In genomic region chr9:18076942-18077341, GRCm38 (mm10) we compare ENCODE assay signal across 35 mouse cellular contexts.
"Had no signal": no experiment of that assay in that cellular context is flagged by ENCODE, and none has a peak within 500 bp of the region (broad histone marks: within the 10 kb centered on the region; RNA-seq: fewer than 3 reads in every experiment).

No protein-coding gene starts in this region.

- H3K4me2 ChIP-seq: heart, embryonic 11.5 days; heart, embryonic 12.5 days; heart, embryonic 13.5 days; heart, embryonic 15.5 days; hindbrain, embryonic 12.5 days; hindbrain, embryonic 13.5 days; hindbrain, embryonic 14.5 days; hindbrain, embryonic 15.5 days; intestine, embryonic 15.5 days; kidney, embryonic 15.5 days had no signal

- H3K36me3 ChIP-seq: heart, embryonic 12.5 days; heart, embryonic 13.5 days; heart, embryonic 15.5 days; hindbrain, embryonic 10.5 days; hindbrain, embryonic 12.5 days; hindbrain, embryonic 13.5 days; hindbrain, embryonic 15.5 days; intestine, embryonic 15.5 days; kidney, embryonic 15.5 days had no signal

- H3K27me3 ChIP-seq: heart, embryonic 12.5 days; heart, embryonic 13.5 days; heart, embryonic 15.5 days; hindbrain, embryonic 12.5 days; hindbrain, embryonic 13.5 days; hindbrain, embryonic 15.5 days; intestine, embryonic 15.5 days; kidney, embryonic 15.5 days had no signal

- DNase-seq: heart, postnatal 10 days; heart, postnatal 14 days; heart, postnatal 36 days; heart, postnatal 4 days; kidney, adult 11 months; kidney, adult 18-20 months; kidney, adult 2 months; kidney, adult 8-10 months; kidney, adult 9 months; kidney, postnatal 10 days; kidney, postnatal 14 days; kidney, postnatal 25 days; kidney, postnatal 36 days; kidney, postnatal 4 days; layer of hippocampus, adult 9-11 months; layer of hippocampus, postnatal 36 days had no signal

- H3K4me1 ChIP-seq: heart, embryonic 12.5 days; heart, embryonic 13.5 days; heart, embryonic 15.5 days; hindbrain, embryonic 10.5 days; hindbrain, embryonic 12.5 days; hindbrain, embryonic 13.5 days; hindbrain, embryonic 15.5 days; intestine, embryonic 15.5 days; kidney, embryonic 15.5 days had no signal

- H3K4me3 ChIP-seq: heart, embryonic 12.5 days; heart, embryonic 13.5 days; heart, embryonic 15.5 days; hindbrain, embryonic 10.5 days; hindbrain, embryonic 12.5 days; hindbrain, embryonic 13.5 days; hindbrain, embryonic 15.5 days; intestine, embryonic 15.5 days; kidney, embryonic 15.5 days; layer of hippocampus, adult 2 months; left cerebral cortex, adult 2 months had no signal

- ATAC-seq: hindbrain, embryonic 16.5 days; hindbrain, postnatal 0 days; inflammation-experienced regulatory T-cells, adult 6 months; intestine, embryonic 15.5 days; intestine, embryonic 16.5 days; intestine, postnatal 0 days had no signal

- H3K9ac ChIP-seq: heart, embryonic 12.5 days; heart, embryonic 13.5 days; heart, embryonic 15.5 days; hindbrain, embryonic 12.5 days; hindbrain, embryonic 13.5 days; hindbrain, embryonic 14.5 days; hindbrain, embryonic 15.5 days; intestine, embryonic 15.5 days; kidney, embryonic 15.5 days had no signal

- H3K27ac ChIP-seq: heart, embryonic 13.5 days; heart, embryonic 15.5 days; hindbrain, embryonic 10.5 days; hindbrain, embryonic 12.5 days; hindbrain, embryonic 13.5 days; hindbrain, embryonic 14.5 days; hindbrain, embryonic 15.5 days; hindbrain, postnatal 0 days; intestine, embryonic 15.5 days; kidney, embryonic 15.5 days; kidney, postnatal 0 days; layer of hippocampus, adult 2 months; left cerebral cortex, adult 2 months had no signal

- H3K9me3 ChIP-seq: heart, embryonic 13.5 days; heart, embryonic 15.5 days; hindbrain, embryonic 10.5 days; hindbrain, embryonic 12.5 days; hindbrain, embryonic 13.5 days; hindbrain, embryonic 15.5 days; intestine, embryonic 15.5 days; kidney, embryonic 15.5 days had no signal
